Mouse (Mus musculus): Measurements from ENCODE around the gene Hunk.
A peak's percentile ranks its signal among the peaks of the same experiment; 100 is the strongest.

Hunk gene

DNA sequence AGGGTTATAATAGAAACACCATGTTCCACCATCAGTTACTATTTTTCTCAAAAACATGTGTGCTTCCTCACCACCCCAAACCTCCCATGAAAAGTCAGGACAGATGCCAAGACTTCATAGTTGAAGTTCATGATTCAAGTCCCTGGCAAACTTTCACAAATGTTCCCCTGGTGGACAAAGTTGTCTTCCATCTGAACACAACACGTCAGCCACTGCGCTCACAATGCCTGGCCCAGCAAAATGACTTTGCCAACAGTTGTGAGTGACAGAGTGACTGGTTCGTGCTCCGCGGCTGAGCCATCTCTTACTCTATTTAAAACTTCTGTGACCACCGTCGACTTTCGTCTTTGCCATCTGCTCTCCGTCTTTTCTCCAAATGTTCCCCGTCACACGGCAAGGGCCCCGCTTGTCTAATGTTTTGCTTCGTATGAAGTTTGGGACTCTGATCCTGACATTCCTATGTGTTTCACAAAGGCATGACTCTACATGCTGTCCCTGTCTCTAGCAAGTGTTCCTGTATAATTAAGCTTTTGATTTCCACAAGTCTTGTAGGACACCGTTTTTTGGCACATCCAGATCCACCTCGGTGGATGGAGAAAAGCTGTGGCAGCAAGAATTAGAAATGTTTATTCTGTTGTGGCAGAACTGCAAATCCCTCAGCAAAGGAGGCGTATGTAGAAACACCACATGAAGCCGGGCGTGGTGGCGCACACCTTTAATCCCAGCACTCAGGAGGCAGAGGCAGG lies 125.9 kb downstream of the Hunk start:
- DNase-seq, result no peak

GRCm38 (mm10) chr16:90517041-90517440 lies 131.2 kb downstream of the Hunk start:
- no peak for DNase-seq

- peak in 1 of 2 experiments; percentile 46 for DNase-seq
Observed at GRCm38 (mm10) chr16:90518232-90518631, 132.4 kb downstream of the Hunk start.

DNA sequence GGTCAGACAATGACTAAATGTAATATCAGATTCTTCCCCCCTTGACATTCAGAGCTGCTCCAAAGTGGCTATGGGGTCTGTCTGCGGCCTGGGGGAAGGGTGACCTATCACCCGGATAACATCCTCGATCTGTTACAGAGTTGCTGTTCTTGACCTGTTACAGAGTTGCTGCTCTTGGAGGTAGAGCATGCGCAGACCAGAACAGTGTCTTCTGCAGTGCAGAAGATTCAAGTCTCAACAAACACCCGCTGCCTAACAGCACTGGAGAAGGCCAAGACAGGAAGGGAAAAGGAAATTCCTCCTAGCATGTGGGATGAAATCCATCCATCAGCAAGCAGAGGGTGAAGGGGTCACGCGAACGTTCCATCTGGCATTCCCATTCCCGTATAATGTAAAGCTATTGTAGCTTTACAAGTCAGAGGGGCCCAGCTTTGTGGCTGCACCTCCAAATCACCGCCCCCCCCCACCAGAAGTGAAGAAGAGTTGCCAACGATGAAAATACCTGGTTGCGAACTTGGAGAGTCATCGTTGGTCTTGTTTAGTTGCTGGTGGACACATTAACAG lies 133.0 kb downstream of the Hunk start:
- DNase-seq, result no peak

- no peak for DNase-seq
Observed at GRCm38 (mm10) chr16:90521191-90521950, 135.6 kb downstream of the Hunk start.

- DNase-seq, result no peak
Observed at GRCm38 (mm10) chr16:90521951-90522255, 136.1 kb downstream of the Hunk start.

DNA sequence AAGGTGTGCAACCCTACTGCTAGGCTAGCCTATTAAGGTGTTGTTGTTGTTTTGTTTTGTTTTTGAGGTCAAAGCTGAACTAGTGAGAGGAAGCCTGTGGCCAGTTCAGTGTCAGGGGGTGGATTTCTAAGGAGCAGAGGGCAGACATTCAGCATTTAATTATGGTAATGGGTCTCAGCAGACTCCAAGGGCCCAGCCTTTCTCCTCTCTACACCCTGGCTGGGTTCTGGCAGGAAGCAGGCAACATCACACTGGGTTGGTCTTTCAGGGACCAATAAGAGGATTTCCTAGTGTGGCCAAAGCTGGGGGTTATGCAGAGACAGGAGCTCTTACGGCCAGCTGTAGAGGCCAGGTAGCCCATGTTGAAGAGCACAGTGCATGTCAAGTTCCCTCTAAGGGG lies 136.8 kb downstream of the Hunk start:
- no peak for DNase-seq

GRCm38 (mm10) chr16:90523373-90523772 lies 137.6 kb downstream of the Hunk start:
- no peak for DNase-seq

DNA sequence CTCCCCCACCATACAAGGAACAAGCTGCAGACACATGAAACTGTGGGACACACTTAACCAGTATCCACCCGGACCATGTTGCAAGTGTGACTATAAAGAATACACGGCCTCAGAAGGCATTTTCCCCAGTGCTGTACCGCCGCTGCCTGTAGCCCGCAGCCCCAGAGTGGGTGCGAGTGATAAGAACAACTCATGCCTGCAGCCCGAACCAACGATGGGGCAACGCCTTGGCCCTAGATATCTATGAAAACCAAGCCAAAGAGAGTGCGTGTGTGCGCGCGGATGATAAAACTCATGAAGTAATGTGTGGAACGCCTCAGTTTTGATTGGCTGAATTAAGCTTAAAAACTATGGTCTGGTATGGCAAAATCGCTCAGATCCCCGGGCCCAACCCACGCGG lies 138.1 kb downstream of the Hunk start:
- DNase-seq, result no peak

DNA sequence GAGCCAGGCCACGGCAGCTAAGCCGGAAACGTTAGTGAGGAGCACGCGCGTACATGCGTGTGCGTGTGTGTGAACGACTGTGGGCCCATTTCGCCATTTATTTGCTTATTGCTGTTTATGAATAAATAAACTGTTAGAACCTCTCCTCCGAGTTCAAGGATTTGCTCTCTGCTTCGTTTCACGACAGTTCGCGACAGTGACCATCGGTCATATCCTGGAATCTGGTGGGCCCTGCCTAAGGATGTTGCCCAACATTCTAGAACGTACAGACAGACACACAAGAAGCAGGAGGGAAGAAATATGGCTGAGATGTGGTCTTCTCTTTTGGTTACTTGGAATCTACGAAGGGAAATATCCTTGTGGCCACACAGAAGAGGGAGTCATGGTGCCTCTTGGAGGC lies 138.6 kb downstream of the Hunk start:
- no peak for DNase-seq

DNA sequence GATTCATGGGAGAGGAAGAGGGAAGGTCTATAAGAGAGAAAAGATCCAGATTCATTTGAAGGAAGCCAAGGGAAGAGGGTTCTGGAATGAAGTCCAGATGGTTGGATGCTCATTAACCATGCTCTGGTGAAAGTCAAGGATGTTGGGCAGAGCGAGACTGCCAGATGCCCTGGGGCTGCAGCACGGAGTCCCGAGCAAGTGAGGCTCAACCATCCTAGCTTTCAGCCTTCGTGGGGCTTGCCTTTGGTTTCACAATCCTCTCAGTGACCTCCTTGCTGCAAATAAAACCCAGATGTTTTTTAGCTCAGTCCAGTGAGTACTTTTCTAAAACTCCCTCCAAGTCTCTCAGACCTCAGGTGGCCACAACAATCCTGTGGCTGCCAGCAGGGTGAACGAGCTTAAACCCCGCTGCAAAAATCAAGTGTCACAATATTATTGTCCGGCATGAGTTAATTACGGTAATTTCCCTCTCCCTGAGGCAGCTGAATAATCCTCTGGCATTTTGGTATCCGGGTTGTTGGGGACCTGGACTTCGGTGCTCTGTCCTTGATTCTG lies 147.4 kb downstream of the Hunk start:
- no peak for DNase-seq

DNA sequence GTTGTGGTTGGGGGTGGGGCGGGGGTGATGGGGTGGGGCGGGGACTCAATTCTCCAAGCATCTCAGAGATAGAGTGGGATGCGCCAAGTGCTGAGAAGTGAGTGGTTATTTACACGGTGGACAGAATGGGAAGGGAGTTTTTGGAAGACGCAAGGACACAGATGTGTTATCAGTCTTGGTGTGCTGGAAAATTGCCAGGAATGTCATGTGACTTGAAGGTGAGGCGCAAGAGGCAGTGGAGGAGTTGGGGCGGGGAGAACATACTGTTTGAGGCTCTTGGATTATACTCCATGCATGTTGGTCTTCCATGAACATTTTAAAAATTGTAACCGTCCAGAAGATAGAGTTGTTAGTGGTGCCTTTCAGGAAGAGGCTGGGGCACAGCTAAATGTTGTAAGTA lies 148.8 kb downstream of the Hunk start:
- no peak for DNase-seq

DNA sequence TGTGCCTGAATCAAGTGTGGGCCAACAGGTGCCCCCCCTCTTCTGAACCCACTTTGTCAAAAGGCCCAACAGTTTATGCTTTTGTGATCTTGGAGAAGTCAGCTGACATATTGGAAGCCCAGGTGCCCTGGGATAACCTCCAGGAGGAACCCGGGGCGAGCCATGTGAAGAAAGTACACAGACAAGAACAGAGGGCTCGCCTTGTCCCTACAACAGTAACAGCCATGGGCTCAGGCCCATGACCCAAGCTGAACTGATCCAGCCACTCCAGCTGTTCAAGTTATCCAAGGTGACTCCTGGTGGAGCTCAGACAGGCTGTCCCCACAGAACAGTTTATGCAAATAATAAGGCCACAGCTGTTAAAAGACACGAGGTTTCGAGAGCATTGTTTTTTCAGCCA lies 153.1 kb downstream of the Hunk start:
- no peak for DNase-seq

DNA sequence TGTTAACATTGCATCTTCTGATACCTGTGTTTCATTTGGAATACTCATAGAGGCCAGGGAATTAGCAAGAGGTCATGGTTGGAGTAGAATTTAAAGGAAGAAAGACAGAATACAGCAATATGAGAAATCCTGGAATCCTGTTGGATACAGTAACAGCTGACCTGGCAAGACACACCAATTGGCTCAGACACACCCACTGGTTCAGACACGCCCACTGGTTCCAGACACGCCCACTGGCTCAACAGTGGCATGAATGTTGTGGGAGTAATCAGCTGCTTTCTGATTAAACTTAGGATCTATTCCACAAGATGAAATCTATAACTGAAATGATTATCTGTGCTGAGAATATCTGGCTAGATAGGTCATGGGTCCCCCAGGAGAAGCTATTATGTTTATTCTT lies 155.4 kb downstream of the Hunk start:
- no peak for DNase-seq

DNA sequence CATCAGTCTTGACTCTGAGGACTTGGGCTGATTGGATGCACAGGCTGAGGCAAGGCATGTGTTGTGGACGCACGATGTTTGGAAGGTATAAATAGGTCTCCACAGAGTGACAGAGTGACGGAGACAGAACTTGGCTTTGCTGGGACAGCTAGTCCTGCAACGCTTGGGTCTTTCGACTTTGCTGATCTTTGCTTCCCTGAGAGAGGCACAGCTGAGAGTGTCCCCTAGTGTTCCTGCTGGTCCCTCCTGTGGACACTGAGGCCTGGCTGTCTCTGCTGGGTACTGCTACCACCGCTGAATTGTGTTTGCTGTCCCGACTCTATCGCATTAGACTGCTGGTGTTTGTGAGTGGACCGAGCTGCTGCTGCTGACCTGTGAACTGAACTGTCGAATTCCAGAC lies 156.6 kb downstream of the Hunk start:
- DNase-seq, result no peak

GRCm38 (mm10) chr16:90544175-90544574 lies 158.4 kb downstream of the Hunk start:
- DNase-seq, result no peak

- no peak for DNase-seq
Observed at GRCm38 (mm10) chr16:90545509-90545908, 159.7 kb downstream of the Hunk start.

DNA sequence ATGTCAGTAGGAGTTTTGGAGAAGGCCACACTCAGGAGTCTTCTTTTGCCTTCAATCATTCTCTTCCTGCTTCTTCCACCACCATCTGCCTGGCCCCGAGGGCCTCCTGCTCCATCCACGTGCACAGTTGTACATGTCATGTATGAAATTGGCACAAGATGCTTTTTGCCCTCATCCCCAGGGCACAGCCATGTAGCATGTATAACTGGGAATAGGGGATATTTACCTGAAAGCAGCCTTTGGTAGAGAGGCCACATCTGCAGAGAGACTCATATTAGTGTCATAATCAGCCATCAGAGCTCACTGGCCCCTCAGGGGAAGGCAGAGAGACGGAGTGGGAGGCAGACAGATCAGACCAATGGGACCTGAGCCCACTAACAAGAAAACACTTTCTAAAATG lies 160.8 kb downstream of the Hunk start:
- no peak for DNase-seq

GRCm38 (mm10) chr16:90547996-90548395 lies 162.2 kb downstream of the Hunk start:
- no peak for DNase-seq

Data from cerebellum, postnatal 25 days (tissue).